Mouse (Mus musculus) embryonic facial prominence, embryonic 15.5 days (tissue): ENCODE results near the gene Mlkl. TPM values are rescaled to one million over a fixed set of nuclear protein-coding genes. Genes with fewer than 3 reads are reported as not detected.
"Not testable (repeated sequence)": the region's sequence is repeated elsewhere in the genome, so short reads cannot be mapped to it uniquely, and the experiment has no call there.

Experiments
- ATAC-seq: fragments of 200-750 bp; cut with Nextera tagmentation; 2 replicates; pipeline ENCODE4 v1.8.0; 2017; ENCODE audit warnings: low read depth, moderate TSS enrichment; ENCODE audit not compliant: insufficient number of reproducible peaks, low FRiP score, low TSS enrichment
- H3K27ac ChIP-seq: fragments of 300-500 bp; sonication (generic); replicated peaks from 2 replicates; pipeline ENCODE4 v1.5.1; 2015; ENCODE audit warnings: mild to moderate bottlenecking, inconsistent platforms
- H3K27me3 ChIP-seq: fragments of 300-500 bp; sonication (generic); 2 replicates; pipeline ENCODE4 v1.6.1; 2015; ENCODE audit warnings: inconsistent platforms
- H3K36me3 ChIP-seq: fragments of 300-500 bp; sonication (generic); 2 replicates; pipeline ENCODE4 v1.6.1; 2015; ENCODE audit warnings: mild to moderate bottlenecking, inconsistent platforms
- H3K4me1 ChIP-seq: fragments of 300-500 bp; sonication (generic); 2 replicates; pipeline ENCODE4 v1.6.1; 2015; ENCODE audit warnings: inconsistent platforms
- H3K4me2 ChIP-seq: fragments of 300-500 bp; sonication (generic); replicated peaks from 2 replicates; pipeline ENCODE4 v1.6.1; 2015; ENCODE audit warnings: mild to moderate bottlenecking, inconsistent platforms
- H3K4me3 ChIP-seq: fragments of 300-500 bp; sonication (generic); replicated peaks from 2 replicates; pipeline ENCODE4 v1.5.1; 2015; ENCODE audit warnings: mild to moderate bottlenecking, inconsistent platforms
- H3K9ac ChIP-seq: fragments of 300-500 bp; sonication (generic); 2 replicates; pipeline ENCODE4 v1.6.1; 2015; ENCODE audit warnings: inconsistent platforms
- H3K9me3 ChIP-seq: fragments of 300-500 bp; sonication (generic); replicated peaks from 2 replicates; pipeline ENCODE4 v1.6.1; 2016; ENCODE audit warnings: inconsistent platforms
- WGBS: fragments of 180-500 bp; shearing (Covaris S2); methylation state at CpG from one replicate; pipeline ENCODE4 v1.1.7; 2015; 5-methylcytosine and 5-hydroxymethylcytosine counted together
- polyA plus RNA-seq: library from polyadenylated mRNA; unstranded; fragments of >200 nt; fragmentation: Nextera tagmentation; extraction: Ambion mirVana; gene quantifications from 2 replicates; pipeline ENCODE4 v1.2.1, GENCODE M21; 2015

Gene Mlkl
- polyA plus RNA-seq, 1 experiment from 2014 or later = 1.2 TPM

GRCm38 (mm10) chr8:111291733-111292132, 46.2 kb downstream of the Mlkl start:
- WGBS = 95% methylated on average over 7 of the region's 7 CpGs
- no peaks in the 10 kb centered on the region for H3K4me1 ChIP-seq
- peaks cover 74% of the 10 kb centered on the region for H3K36me3 ChIP-seq
- H3K27me3 ChIP-seq = no peaks in the 10 kb centered on the region
- H3K9me3 ChIP-seq = no peaks in the 10 kb centered on the region
- H3K4me2 ChIP-seq = no peak overlapping the region
- H3K27ac ChIP-seq = no peak overlapping the region
- H3K4me3 ChIP-seq = no peak overlapping the region
- no peak for ATAC-seq
- no peak overlapping the region for H3K9ac ChIP-seq

- Histone ChIP-seq H3K9ac (no peak overlapping the region), H3K36me3 (peaks cover 82% of the 10 kb centered on the region), H3K4me2 (no peak overlapping the region), H3K9me3 (no peaks in the 10 kb centered on the region), H3K27me3 (no peaks in the 10 kb centered on the region), H3K27ac (no peak overlapping the region), H3K4me1 (no peaks in the 10 kb centered on the region), H3K4me3 (no peak overlapping the region)
- WGBS = 95% methylated on average over 7 of the region's 7 CpGs
- no peak for ATAC-seq
Measured at GRCm38 (mm10) chr8:111290586-111290985, 47.4 kb downstream of the Mlkl start.

- Histone ChIP-seq H3K4me1 (no peaks in the 10 kb centered on the region), H3K27me3 (no peaks in the 10 kb centered on the region), H3K36me3 (peaks cover 82% of the 10 kb centered on the region), H3K27ac (no peak overlapping the region), H3K9ac (no peak overlapping the region), H3K4me3 (no peak overlapping the region), H3K9me3 (no peaks in the 10 kb centered on the region), H3K4me2 (no peak overlapping the region)
- 89% methylated on average over 4 of the region's 4 CpGs for WGBS
- no peak for ATAC-seq
Measured at GRCm38 (mm10) chr8:111285603-111286002, 52.4 kb downstream of the Mlkl start.

GRCm38 (mm10) chr8:111282093-111282492, 55.9 kb downstream of the Mlkl start:
- WGBS = 71% methylated on average over 3 of the region's 3 CpGs
- Histone ChIP-seq H3K4me3 (no peak overlapping the region), H3K27ac (no peak overlapping the region), H3K27me3 (no peaks in the 10 kb centered on the region), H3K4me1 (no peaks in the 10 kb centered on the region), H3K9ac (no peak overlapping the region), H3K4me2 (no peak overlapping the region), H3K36me3 (peaks cover 81% of the 10 kb centered on the region), H3K9me3 (no peaks in the 10 kb centered on the region)
- ATAC-seq = no peak

- ATAC-seq = no peak
Measured at GRCm38 (mm10) chr8:111268277-111268676, 69.7 kb downstream of the Mlkl start.

GRCm38 (mm10) chr8:111266161-111266560, 71.8 kb downstream of the Mlkl start:
- H3K27ac ChIP-seq, H3K4me2 ChIP-seq, H3K9me3 ChIP-seq, H3K4me3 ChIP-seq, ATAC-seq, H3K9ac ChIP-seq, H3K36me3 ChIP-seq, H3K4me1 ChIP-seq, H3K27me3 ChIP-seq: not testable (repeated sequence)
- 72% methylated on average over 7 of the region's 7 CpGs for WGBS

More at GRCm38 (mm10) chr8:111268277-111268676, 69.7 kb downstream of the Mlkl start:
- H3K9me3 ChIP-seq = no peaks in the 10 kb centered on the region
- no peak overlapping the region for H3K9ac ChIP-seq
- H3K4me1 ChIP-seq = no peaks in the 10 kb centered on the region
- 77% methylated on average over 2 of the region's 2 CpGs for WGBS
- H3K27ac ChIP-seq = no peak overlapping the region
- no peak overlapping the region for H3K4me2 ChIP-seq
- no peak overlapping the region for H3K4me3 ChIP-seq
- H3K36me3 ChIP-seq = peaks cover 11% of the 10 kb centered on the region
- no peaks in the 10 kb centered on the region for H3K27me3 ChIP-seq

- Histone ChIP-seq H3K9me3 (no peaks in the 10 kb centered on the region), H3K27me3 (no peaks in the 10 kb centered on the region), H3K9ac (no peak overlapping the region), H3K4me1 (no peaks in the 10 kb centered on the region), H3K4me3 (no peak overlapping the region), H3K27ac (no peak overlapping the region), H3K4me2 (no peak overlapping the region), H3K36me3 (no peaks in the 10 kb centered on the region)
- ATAC-seq = no peak
- 76% methylated on average over 2 of the region's 2 CpGs for WGBS
Measured at GRCm38 (mm10) chr8:111264693-111265220, 73.2 kb downstream of the Mlkl start.

GRCm38 (mm10) chr8:111261981-111262381, 76.0 kb downstream of the Mlkl start:
- Histone ChIP-seq H3K36me3 (no peaks in the 10 kb centered on the region), H3K9me3 (no peaks in the 10 kb centered on the region), H3K27me3 (no peaks in the 10 kb centered on the region), H3K4me3 (no peak overlapping the region), H3K9ac (no peak overlapping the region), H3K27ac (no peak overlapping the region), H3K4me1 (peaks cover 8% of the 10 kb centered on the region; the same call in 1 of the 2 replicates), H3K4me2 (no peak overlapping the region)
- no peak for ATAC-seq
- WGBS = 74% methylated on average over 4 of the region's 4 CpGs

Other genes with a start within 250 kb of the Mlkl start
- 0.09 TPM in 1 of 2 replicates, not detected in the other for gene Clec18a, start 245.8 kb downstream of the Mlkl start, polyA plus RNA-seq
- gene Pdpr, start 243.5 kb downstream of the Mlkl start, polyA plus RNA-seq = 8.9 and 9.7 TPM in 2 replicates
- gene Glg1, start 79.0 kb downstream of the Mlkl start, polyA plus RNA-seq = 80.6 and 83.5 TPM in 2 replicates
- 40.4 and 44.2 TPM in 2 replicates for gene Rfwd3, start 38.0 kb downstream of the Mlkl start, polyA plus RNA-seq
- gene Fa2h, start 55.6 kb upstream of the Mlkl start, polyA plus RNA-seq = 0.16 and 0.98 TPM in 2 replicates
- 6.8 and 7.0 TPM in 2 replicates for gene Wdr59, start 183.9 kb upstream of the Mlkl start, polyA plus RNA-seq
- 41.1 and 42.7 TPM in 2 replicates for gene Znrf1, start 197.9 kb upstream of the Mlkl start, polyA plus RNA-seq